Mouse (Mus musculus): ENCODE data around the gene Mettl7b.

DNA sequence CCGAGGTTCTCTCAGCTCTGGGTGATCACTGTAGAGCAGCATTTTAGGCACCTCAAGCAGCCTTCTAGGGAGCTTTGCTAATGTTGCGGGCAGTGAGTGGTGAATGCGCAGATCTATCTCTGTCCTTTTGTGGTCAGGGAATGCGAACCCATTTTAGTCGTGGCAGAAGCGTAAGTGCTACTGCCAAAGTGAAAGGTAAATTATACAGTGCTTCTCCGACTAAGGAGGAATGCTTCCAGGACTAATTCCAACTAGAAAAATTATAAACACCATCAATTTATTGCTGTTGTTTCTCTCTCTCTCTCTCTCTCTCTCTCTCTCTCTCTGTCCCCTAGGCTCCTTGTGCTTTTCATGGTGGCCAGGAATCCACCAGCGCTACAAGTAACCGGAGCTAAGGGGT is 36.9 kb downstream of the Mettl7b start, which contains the start of gene Bloc1s1:
- TF ChIP-seq POLR2A (IDR thresholded peaks at IDR 0.05; ENCODE audit: insufficient read depth, low read depth, low read length) (no peak), CTCF (IDR thresholded peaks at IDR 0.05) (no peak), EP300 (IDR thresholded peaks at IDR 0.05; ENCODE audit: insufficient read depth, low read depth, low read length) (no peak)
